In genomic region chr15:101410775-101411174, GRCm38 (mm10) we compare ENCODE assay signal across 8 mouse cellular contexts. TPM values are rescaled to one million over a fixed set of nuclear protein-coding genes. Genes with fewer than 3 reads are reported as not detected.
DNase-seq lines count a peak whose midpoint lies in the region; ATAC-seq and TF ChIP-seq lines count a peak whose summit lies in the region.

Krt7 (plus strand) TSS chr15:101411043.

- no peaks in the 10 kb centered on the region for H3K36me3 ChIP-seq in hindbrain, embryonic 10.5 days
- no peaks in the 10 kb centered on the region for H3K36me3 ChIP-seq in hindbrain, postnatal 0 days (ENCODE audit: insufficient read depth, low read length)
- H3K36me3 ChIP-seq in embryonic facial prominence, embryonic 15.5 days = no peaks in the 10 kb centered on the region
- H3K36me3 ChIP-seq in forebrain, embryonic 12.5 days (replicated peaks) = no peaks in the 10 kb centered on the region

- no peak for TF ChIP-seq CTCF in hindbrain, postnatal 0 days (IDR thresholded peaks at IDR 0.05; ENCODE audit: low read depth)

- H3K9ac ChIP-seq in hindbrain, postnatal 0 days (replicated peaks; ENCODE audit: low read length) = no peak within 1 kb of the TSS
- H3K9ac ChIP-seq in embryonic facial prominence, embryonic 15.5 days = no peak within 1 kb of the TSS
- no peak within 1 kb of the TSS for H3K9ac ChIP-seq in forebrain, embryonic 12.5 days

- peaks cover 39% of the 10 kb centered on the region for H3K27me3 ChIP-seq in hindbrain, embryonic 10.5 days (ENCODE audit: insufficient read depth, poor library complexity, severe bottlenecking)
- H3K27me3 ChIP-seq in hindbrain, postnatal 0 days (ENCODE audit: insufficient read depth, low read length) = 0 out of 2 replicates have a peak, but pooled peaks cover 5% of the 10 kb centered on the region
- peaks cover 25% of the 10 kb centered on the region for H3K27me3 ChIP-seq in embryonic facial prominence, embryonic 15.5 days
- H3K27me3 ChIP-seq in forebrain, embryonic 12.5 days = peaks cover 39% of the 10 kb centered on the region

- WGBS in hindbrain, embryonic 10.5 days = 49% methylated on average over 2 of the region's 2 CpGs
- 59% methylated on average over 2 of the region's 2 CpGs for WGBS in hindbrain, postnatal 0 days
- 50% methylated on average over 2 of the region's 2 CpGs for WGBS in embryonic facial prominence, embryonic 15.5 days
- WGBS in forebrain, embryonic 12.5 days = 56% methylated on average over 2 of the region's 2 CpGs

- H3K4me1 ChIP-seq in hindbrain, embryonic 10.5 days (replicated peaks) = peaks cover 37% of the 10 kb centered on the region
- H3K4me1 ChIP-seq in hindbrain, postnatal 0 days (ENCODE audit: insufficient read depth, low read length) = 0 out of 2 replicates have a peak, but pooled peaks cover 3% of the 10 kb centered on the region
- H3K4me1 ChIP-seq in embryonic facial prominence, embryonic 15.5 days = peaks cover 20% of the 10 kb centered on the region
- H3K4me1 ChIP-seq in forebrain, embryonic 12.5 days = no peaks in the 10 kb centered on the region

- no peak within 1 kb of the TSS for H3K4me2 ChIP-seq in hindbrain, postnatal 0 days (ENCODE audit: low read depth, low read length)
- H3K4me2 ChIP-seq in embryonic facial prominence, embryonic 15.5 days (replicated peaks) = peak within 1 kb of the TSS; percentile 21; the same call in 1 of the 2 replicates
- H3K4me2 ChIP-seq in forebrain, embryonic 12.5 days = no peak within 1 kb of the TSS

- no peak for ATAC-seq in hindbrain, postnatal 0 days
- peak; percentile 20; the same call in 1 of the 2 replicates for ATAC-seq in embryonic facial prominence, embryonic 15.5 days (ENCODE audit: insufficient number of reproducible peaks, low FRiP score, low TSS enrichment, low read depth)
- peak; percentile 78 for ATAC-seq in megakaryocyte progenitor cell, adult 5-6 weeks (replicated peaks; ENCODE audit: poor library complexity)
- ATAC-seq in forebrain, embryonic 12.5 days (ENCODE audit: low FRiP score) = no peak
- no peak for ATAC-seq in cerebellum, adult (ENCODE audit: insufficient number of reproducible peaks, low FRiP score, low TSS enrichment)

- H3K27ac ChIP-seq in hindbrain, embryonic 10.5 days = peak within 1 kb of the TSS; percentile 23; the same call in 1 of the 2 replicates
- H3K27ac ChIP-seq in hindbrain, postnatal 0 days = no peak within 1 kb of the TSS
- no peak within 1 kb of the TSS for H3K27ac ChIP-seq in embryonic facial prominence, embryonic 15.5 days (replicated peaks)
- H3K27ac ChIP-seq in forebrain, embryonic 12.5 days = no peak within 1 kb of the TSS

- H3K9me3 ChIP-seq in hindbrain, embryonic 10.5 days = no peaks in the 10 kb centered on the region
- no peaks in the 10 kb centered on the region for H3K9me3 ChIP-seq in hindbrain, postnatal 0 days (ENCODE audit: low read length)
- H3K9me3 ChIP-seq in embryonic facial prominence, embryonic 15.5 days (replicated peaks) = no peaks in the 10 kb centered on the region
- H3K9me3 ChIP-seq in forebrain, embryonic 12.5 days = no peaks in the 10 kb centered on the region

- H3K4me3 ChIP-seq in hindbrain, embryonic 10.5 days = no peak within 1 kb of the TSS
- no peak within 1 kb of the TSS for H3K4me3 ChIP-seq in hindbrain, postnatal 0 days (ENCODE audit: low read length)
- H3K4me3 ChIP-seq in embryonic facial prominence, embryonic 15.5 days (replicated peaks) = no peak within 1 kb of the TSS; the same call in 1 of the 2 replicates
- H3K4me3 ChIP-seq in forebrain, embryonic 12.5 days (replicated peaks) = no peak within 1 kb of the TSS

- DNase-seq in hindbrain, embryonic 10.5 days (ENCODE audit: low spot score) = no peak
- DNase-seq in hindbrain, postnatal 0 days (ENCODE audit: low spot score) = no peak
- peak; percentile 65 to 74 for DNase-seq in kidney, postnatal 36 days
- DNase-seq in spleen, adult 12 weeks (ENCODE audit: low spot score) = no peak

RNA-seq across cellular contexts. Expression of gene Krt7, which starts in this region (rescaled TPM):
- polyA plus RNA-seq in hindbrain, embryonic 10.5 days (2016; fragmentation: Nextera tagmentation; extraction: Ambion mirVana) = 17.5 and 19.9 TPM in 2 replicates
- 0.40 and 0.73 TPM in 2 replicates for total RNA-seq in hindbrain, postnatal 0 days (2014; rRNA removed)
- polyA plus RNA-seq in hindbrain, postnatal 0 days (2015; fragmentation: Nextera tagmentation; extraction: Ambion mirVana) = 0.84 and 0.95 TPM in 2 replicates
- 86.5 and 93.4 TPM in 2 replicates for polyA plus RNA-seq in embryonic facial prominence, embryonic 15.5 days (2015; fragmentation: Nextera tagmentation; extraction: Ambion mirVana)
- 1.1 TPM in 1 of 2 replicates, not detected in the other for total RNA-seq in megakaryocyte progenitor cell, adult 5-6 weeks (2015)
- total RNA-seq in megakaryocyte progenitor cell, adult 5-6 weeks (2017) = not detected in 2 replicates
- 3.9 and 6.4 TPM in 2 replicates for polyA plus RNA-seq in forebrain, embryonic 12.5 days (2016; fragmentation: Nextera tagmentation; extraction: Ambion mirVana)

Comparison
In these comparisons a context has a peak if more than half of its experiments do, and no peak if none do; other contexts are left out.
1. DNase-seq: peak in kidney, postnatal 36 days (2 of 2); none in hindbrain, embryonic 10.5 days (single experiment), hindbrain, postnatal 0 days (single experiment) and spleen, adult 12 weeks (single experiment).
2. ATAC-seq: peak in embryonic facial prominence, embryonic 15.5 days (single experiment) and megakaryocyte progenitor cell, adult 5-6 weeks (single experiment); none in hindbrain, postnatal 0 days (single experiment), forebrain, embryonic 12.5 days (single experiment) and cerebellum, adult (single experiment).